Mouse (Mus musculus) intestine, postnatal 0 days (tissue): ENCODE data around the gene Slc27a5. TPM values are rescaled to one million over a fixed set of nuclear protein-coding genes. Genes with fewer than 3 reads are reported as not detected.
A peak's percentile ranks its signal among the peaks of the same experiment; 100 is the strongest.

ENCODE experiments used
- ATAC-seq: fragments of 200-750 bp; cut with Nextera tagmentation; 2 replicates; pipeline ENCODE4 v1.8.0; 2017; ENCODE audit warnings: mild to moderate bottlenecking, moderate TSS enrichment, moderate library complexity
- H3K27ac ChIP-seq: fragments of 300-500 bp; sonication (generic); 2 replicates; pipeline ENCODE4 v1.5.1; 2014; ENCODE audit warnings: mild to moderate bottlenecking, low read depth, low read length, moderate library complexity
- H3K27me3 ChIP-seq: fragments of 300-500 bp; sonication (generic); replicated peaks from 2 replicates; pipeline ENCODE4 v1.6.1; 2014; ENCODE audit warnings: low read length, mixed read lengths; ENCODE audit not compliant: control insufficient read depth, insufficient read depth
- H3K36me3 ChIP-seq: fragments of 300-500 bp; sonication (generic); 2 replicates; pipeline ENCODE4 v1.6.1; 2014; ENCODE audit warnings: mild to moderate bottlenecking, moderate library complexity; ENCODE audit not compliant: control insufficient read depth, insufficient read depth
- H3K4me1 ChIP-seq: fragments of 300-500 bp; sonication (generic); replicated peaks from 2 replicates; pipeline ENCODE4 v1.6.1; 2014; ENCODE audit warnings: antibody characterized with exemption, low read length, mixed read lengths; ENCODE audit not compliant: control insufficient read depth, insufficient read depth
- H3K4me2 ChIP-seq: fragments of 300-500 bp; sonication (generic); replicated peaks from 2 replicates; pipeline ENCODE4 v1.6.1; 2014; ENCODE audit warnings: low read depth, mild to moderate bottlenecking, moderate library complexity
- H3K4me3 ChIP-seq: fragments of 300-500 bp; sonication (generic); 2 replicates; pipeline ENCODE4 v1.5.1; 2014; ENCODE audit warnings: low read depth, low read length
- H3K9ac ChIP-seq: fragments of 300-500 bp; sonication (generic); 2 replicates; pipeline ENCODE4 v1.6.1; 2014; ENCODE audit warnings: mild to moderate bottlenecking, low read depth, low read length
- H3K9me3 ChIP-seq: fragments of 300-500 bp; sonication (generic); 2 replicates; pipeline ENCODE4 v1.6.1; 2016; ENCODE audit warnings: mixed run types; ENCODE audit not compliant: control insufficient read depth
- CTCF ChIP-seq: sonication (generic); IDR thresholded peaks from 2 replicates; pipeline ENCODE4 v1.5.1; 2016; ENCODE audit warnings: low read depth, mild to moderate bottlenecking, control low read depth, antibody characterized with exemption, moderate library complexity
- WGBS: fragments of 180-500 bp; shearing (Covaris S2); extraction: QIAGEN DNeasy Blood & Tissue Kit; methylation state at CpG from one replicate; pipeline ENCODE4 v1.1.7; 2014; 5-methylcytosine and 5-hydroxymethylcytosine counted together
- polyA plus RNA-seq: library from polyadenylated mRNA; unstranded; fragments of >200 nt; fragmentation: Nextera tagmentation; extraction: Ambion mirVana; gene quantifications from 2 replicates; pipeline ENCODE4 v1.2.1, GENCODE M21; 2015

The Slc27a5 gene
- polyA plus RNA-seq, 1 experiment from 2014 or later, result 0.22 TPM

DNA sequence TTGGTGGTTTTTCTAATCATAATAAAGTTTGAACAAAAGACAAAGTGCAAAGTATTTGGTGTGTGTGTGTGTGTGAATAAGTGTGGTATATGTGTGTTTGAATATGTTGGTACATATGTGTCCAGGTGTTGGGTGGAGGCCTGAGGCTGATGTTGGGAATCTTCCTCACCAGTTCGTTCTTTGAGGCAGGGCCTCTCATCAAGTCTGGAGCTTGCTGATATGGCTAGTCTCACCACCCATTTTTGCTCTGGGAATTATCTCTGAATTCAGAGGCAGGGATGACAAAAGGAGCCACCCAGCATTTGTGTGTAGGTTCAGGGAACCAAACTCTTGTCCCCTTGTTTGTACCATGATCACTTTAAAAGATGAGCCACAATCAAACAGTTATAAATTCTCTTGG lies 12.3 kb downstream of the Slc27a5 start:
- H3K9me3 ChIP-seq, result no peaks in the 10 kb centered on the region
- H3K9ac ChIP-seq, result no peak overlapping the region
- WGBS, result 75% methylated on average over 1 of the region's 1 CpGs
- ATAC-seq, result no peak
- no peak for TF ChIP-seq CTCF
- no peaks in the 10 kb centered on the region for H3K4me1 ChIP-seq
- no peak overlapping the region for H3K4me3 ChIP-seq
- H3K27me3 ChIP-seq, result no peaks in the 10 kb centered on the region
- no peak overlapping the region for H3K4me2 ChIP-seq
- H3K27ac ChIP-seq, result no peak overlapping the region
- H3K36me3 ChIP-seq, result no peaks in the 10 kb centered on the region

DNA sequence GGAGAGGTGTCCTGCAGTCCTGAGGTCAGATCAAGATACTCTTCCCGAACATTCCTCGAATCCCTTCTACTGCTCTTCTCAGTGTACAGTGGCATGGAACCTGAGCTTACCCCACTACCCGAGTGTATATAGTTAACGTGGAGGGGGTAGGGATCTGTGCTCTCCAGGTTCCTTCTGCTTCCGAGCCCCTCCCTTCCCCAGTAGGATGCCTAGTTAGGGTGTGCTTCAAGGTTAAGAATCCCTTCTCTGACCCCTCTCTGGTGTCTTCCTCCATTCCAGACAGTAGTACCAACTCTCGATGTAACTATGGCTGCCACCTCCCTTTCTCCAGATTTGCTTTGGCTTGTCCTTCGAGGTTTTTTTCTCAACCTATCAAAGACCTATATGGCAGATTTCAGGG lies 17.7 kb downstream of the Slc27a5 start:
- ATAC-seq, result no peak
- no peak for TF ChIP-seq CTCF
- H3K4me1 ChIP-seq, result peaks cover 17% of the 10 kb centered on the region; the same call in 1 of the 2 replicates
- H3K9me3 ChIP-seq, result no peaks in the 10 kb centered on the region
- no peak overlapping the region for H3K4me3 ChIP-seq
- H3K36me3 ChIP-seq, result no peaks in the 10 kb centered on the region
- whole genome bisulfite sequencing, result 86% methylated on average over 7 of the region's 7 CpGs
- H3K9ac ChIP-seq, result no peak overlapping the region
- no peaks in the 10 kb centered on the region for H3K27me3 ChIP-seq
- peak overlapping the region; percentile 60; the same call in 1 of the 2 replicates for H3K27ac ChIP-seq
- H3K4me2 ChIP-seq, result peak overlapping the region; percentile 38

DNA sequence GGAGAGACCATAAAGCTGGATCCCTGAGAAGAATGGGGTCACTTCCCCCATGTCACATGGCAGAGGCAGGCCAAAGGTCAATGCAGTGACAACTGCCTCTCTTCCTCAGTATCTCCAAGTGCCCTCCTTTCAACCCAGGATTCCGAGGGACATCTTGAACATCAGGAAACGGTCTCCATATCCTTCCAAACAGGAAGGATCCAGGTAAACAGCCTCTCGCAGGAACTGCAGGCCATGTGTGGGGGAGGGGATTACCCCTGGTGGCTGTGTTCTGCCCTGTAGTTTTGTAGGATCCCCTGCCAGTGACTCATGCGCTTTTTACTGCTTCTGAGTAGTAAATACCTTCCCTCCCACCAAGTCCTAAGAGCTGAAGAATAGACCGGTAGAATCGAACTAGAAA lies 18.2 kb downstream of the Slc27a5 start:
- no peaks in the 10 kb centered on the region for H3K36me3 ChIP-seq
- no peak for ATAC-seq
- peaks cover 17% of the 10 kb centered on the region; the same call in 1 of the 2 replicates for H3K4me1 ChIP-seq
- no peaks in the 10 kb centered on the region for H3K27me3 ChIP-seq
- 0 out of 2 replicates have a peak, but pooled peaks have one; percentile 13 for TF ChIP-seq CTCF
- no peak overlapping the region for H3K9ac ChIP-seq
- 31% methylated on average over 6 of the region's 6 CpGs for WGBS
- peak overlapping the region; percentile 60 for H3K27ac ChIP-seq
- no peak overlapping the region for H3K4me3 ChIP-seq
- peak overlapping the region; percentile 38 for H3K4me2 ChIP-seq
- H3K9me3 ChIP-seq, result no peaks in the 10 kb centered on the region

DNA sequence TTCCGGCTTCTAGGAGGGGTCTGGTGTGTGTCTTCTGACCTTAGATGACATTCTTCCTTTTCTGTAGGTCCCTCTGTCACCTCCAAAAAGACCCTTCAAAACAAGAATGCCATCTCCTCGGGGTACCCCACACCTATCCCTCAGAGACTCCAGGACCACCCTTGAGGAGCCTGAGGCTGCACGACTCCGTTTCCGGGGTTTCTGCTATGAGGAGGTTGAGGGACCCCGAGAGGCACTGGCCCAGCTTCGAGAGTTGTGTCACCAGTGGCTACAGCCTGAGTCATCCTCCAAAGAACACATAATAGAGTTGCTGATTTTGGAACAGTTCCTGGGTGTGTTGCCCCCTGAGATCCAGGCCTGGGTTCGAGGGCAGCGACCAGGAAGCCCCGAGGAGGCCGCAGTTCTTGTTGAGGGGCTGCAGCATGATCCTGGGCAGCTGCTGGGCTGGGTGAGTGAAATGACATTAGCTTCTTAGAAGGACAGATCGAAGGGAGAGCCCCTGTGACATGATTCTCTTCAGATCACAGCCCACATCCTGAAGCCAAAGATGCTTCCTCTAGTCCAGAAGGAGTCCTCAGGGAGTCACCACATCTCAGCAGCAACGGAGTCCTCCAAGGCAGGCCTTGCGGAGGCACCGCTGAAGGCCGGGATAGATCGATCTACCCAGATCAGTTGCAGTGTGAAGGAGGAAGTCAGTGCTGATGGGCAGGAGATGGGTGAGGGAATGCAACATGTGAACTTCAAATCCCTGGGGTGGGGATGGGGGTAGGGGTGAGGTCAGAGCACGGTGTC lies 18.9 kb downstream of the Slc27a5 start:
- no peak for TF ChIP-seq CTCF

DNA sequence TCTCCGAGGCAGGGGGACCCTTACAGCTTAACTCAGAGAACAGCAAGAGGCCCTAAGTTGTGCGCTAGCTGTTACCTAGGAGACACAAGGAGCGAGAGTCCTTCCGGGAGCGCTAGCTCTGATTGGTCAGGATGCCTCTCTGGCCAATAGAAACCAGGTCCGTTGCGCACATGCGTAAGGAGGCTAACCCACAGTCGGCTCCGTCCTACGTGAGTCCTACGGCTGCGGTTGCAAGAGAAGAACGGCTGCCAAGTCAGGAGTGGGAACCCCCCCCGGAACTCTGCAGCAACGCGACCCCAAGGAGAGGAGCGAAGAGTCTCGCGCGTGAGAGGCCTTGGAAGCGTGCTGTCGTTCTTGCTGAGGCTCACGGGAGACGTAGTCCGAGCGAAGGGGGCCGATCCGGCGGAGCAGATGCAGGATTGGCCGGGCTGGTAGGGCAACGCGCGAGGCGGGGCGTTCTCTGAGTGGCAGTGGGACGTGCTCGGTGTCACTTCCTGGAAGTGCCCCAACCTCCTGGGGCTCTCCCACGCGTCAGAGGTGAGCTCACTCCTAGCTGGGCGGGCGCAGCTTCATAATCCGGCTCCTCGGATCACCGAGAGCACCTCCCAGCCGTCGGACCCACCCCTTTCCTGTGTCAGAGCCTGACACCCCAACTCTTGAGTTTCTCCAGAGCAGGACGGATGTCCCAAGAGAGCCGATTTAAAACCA lies 20.2 kb downstream of the Slc27a5 start, which contains the start of gene Zfp446:
TSS of gene Zfp446 (plus strand) at position 167 of the 708 bp plus-strand sequence.
- Histone ChIP-seq H3K4me1 (peaks cover 17% of the 10 kb centered on the region; the same call in 1 of the 2 replicates), H3K36me3 (no peaks in the 10 kb centered on the region), H3K4me2 (peak within 1 kb of the TSS; percentile 70), H3K9ac (peak within 1 kb of the TSS; percentile 58), H3K4me3 (peak within 1 kb of the TSS; percentile 82), H3K9me3 (no peaks in the 10 kb centered on the region), H3K27ac (peak within 1 kb of the TSS; percentile 74), H3K27me3 (no peaks in the 10 kb centered on the region)
- no peak for TF ChIP-seq CTCF
- WGBS, result under 1% methylated on average over 49 of the region's 49 CpGs
- peak; percentile 100 for ATAC-seq

More for the DNA sequence above, 18.9 kb downstream of the Slc27a5 start:
- H3K4me2 ChIP-seq, result peak overlapping the region; percentile 70
- H3K9me3 ChIP-seq, result no peaks in the 10 kb centered on the region
- peaks cover 17% of the 10 kb centered on the region; the same call in 1 of the 2 replicates for H3K4me1 ChIP-seq
- peak overlapping the region; percentile 65 for H3K27ac ChIP-seq
- no peak for ATAC-seq
- no peaks in the 10 kb centered on the region for H3K27me3 ChIP-seq
- H3K4me3 ChIP-seq, result no peak overlapping the region
- WGBS, result 80% methylated on average over 18 of the region's 18 CpGs
- no peaks in the 10 kb centered on the region for H3K36me3 ChIP-seq
- 0 out of 2 replicates have a peak overlapping the region, but pooled peaks have one; percentile 26 for H3K9ac ChIP-seq

DNA sequence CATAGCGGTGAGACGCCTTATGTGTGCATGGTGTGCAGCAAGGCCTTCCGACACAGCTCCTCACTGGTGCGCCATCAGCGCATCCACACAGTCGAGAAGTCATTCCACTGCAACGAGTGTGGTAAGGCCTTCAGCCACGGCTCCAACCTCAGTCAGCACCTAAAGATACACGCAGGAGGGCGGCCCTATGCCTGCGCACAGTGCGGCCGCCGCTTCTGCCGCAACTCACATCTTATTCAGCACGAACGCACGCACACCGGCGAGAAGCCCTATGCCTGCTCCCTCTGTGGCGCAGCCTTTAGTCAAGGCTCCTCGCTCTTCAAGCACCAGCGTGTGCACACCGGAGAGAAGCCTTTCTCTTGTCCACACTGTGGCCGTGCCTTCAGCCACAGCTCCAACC lies 27.1 kb downstream of the Slc27a5 start:
- 93% methylated on average over 25 of the region's 25 CpGs for WGBS
- peaks cover 33% of the 10 kb centered on the region for H3K36me3 ChIP-seq
- no peak overlapping the region for H3K9ac ChIP-seq
- H3K9me3 ChIP-seq, result no peaks in the 10 kb centered on the region
- no peaks in the 10 kb centered on the region for H3K27me3 ChIP-seq
- no peak overlapping the region for H3K27ac ChIP-seq
- TF ChIP-seq CTCF, result no peak
- H3K4me1 ChIP-seq, result 0 out of 2 replicates have a peak, but pooled peaks cover 5% of the 10 kb centered on the region
- no peak for ATAC-seq
- H3K4me3 ChIP-seq, result no peak overlapping the region
- H3K4me2 ChIP-seq, result no peak overlapping the region
